Mouse (Mus musculus) testis, adult 2 months (tissue): ENCODE results near the gene Rnft1.

Experiments used
- CTCF ChIP-seq: fragments of 200-500 bp; IDR thresholded peaks from 2 replicates; pipeline ENCODE4 v1.5.1; 2012; ENCODE audit warnings: low read depth, mild to moderate bottlenecking, inconsistent platforms, low read length, moderate library complexity; ENCODE audit not compliant: control insufficient read depth, insufficient read depth, insufficient replicate concordance
- POLR2A ChIP-seq: fragments of 200-500 bp; IDR thresholded peaks from 2 replicates; pipeline ENCODE4 v1.6.1; 2012; ENCODE audit warnings: low read depth, mild to moderate bottlenecking, inconsistent platforms, low read length, moderate library complexity; ENCODE audit not compliant: control insufficient read depth

- TF ChIP-seq POLR2A (no peak), CTCF (no peak)
Observed at GRCm38 (mm10) chr11:86543960-86544638, 59.6 kb downstream of the Rnft1 start.
